Mouse (Mus musculus) heart, postnatal 14 days (tissue): ENCODE measurements around the gene Egln2. TPM values are rescaled to one million over a fixed set of nuclear protein-coding genes. Genes with fewer than 3 reads are reported as not detected.

Experiments used
- DNase-seq, 2 experiments: peaks; one replicate each; pipeline ENCODE4 v3.0.0; 2021 to 2022
- intact Hi-C: fragments of 180-260 bp; cut with DNase I; formaldehyde crosslinking; loops from one replicate; pipeline ENCODE4 v1.15.1; 2025
- long read RNA-seq, 2 experiments: library from polyadenylated mRNA; stranded (forward); transcript quantifications; one replicate each; pipeline ENCODE4 v2.0.0; 2021
- total RNA-seq, 2 experiments: library from RNA; stranded (reverse); gene quantifications; 2 replicates each; pipeline ENCODE4 v1.2.3; 2021

Gene Egln2
- 10 to 100 TPM; 60.1 to 60.6 TPM for total RNA-seq
- long read RNA-seq, experiment 1, transcript Egln2-202 (6 exons, 1,756 nt), result minor isoform, 5 of 182 reads
- long read RNA-seq, experiment 1, transcript Egln2-201 (6 exons, 2,107 nt), result major isoform, 151 of 182 reads
- long read RNA-seq, experiment 1, partial matches to known transcripts, result 13 of 182 reads
- long read RNA-seq, experiment 1, other reads (novel, unspliced or antisense), result 13 of 182 reads
- long read RNA-seq, experiment 2, transcript Egln2-201 (6 exons, 2,107 nt), result major isoform, 135 of 157 reads
- long read RNA-seq, experiment 2, partial matches to known transcripts, result 9 of 157 reads
- long read RNA-seq, experiment 2, other reads (novel, unspliced or antisense), result 10 of 157 reads

- intact Hi-C loops, result loop anchor here (1.0 to 10.0 kb wide), 2 partner anchors 12 to 318 kb away; partner anchors contain the start of gene Sertad1
Measured at GRCm38 (mm10) chr7:27166614-27167474, at the start of gene Egln2. TSS of gene Egln2 (minus strand) at chr7:27166802.

GRCm38 (mm10) chr7:27212626-27213025 is 46.0 kb upstream of the Egln2 start:
- intact Hi-C loops, result no loop called here
- DNase-seq, result no peak

More at GRCm38 (mm10) chr7:27166614-27167474, at the start of gene Egln2:
- peak; percentile 96 to 98 for DNase-seq

- intact Hi-C loops, result no loop called here
- no peak for DNase-seq
Measured at GRCm38 (mm10) chr7:27203730-27204449, 37.3 kb upstream of the Egln2 start.

GRCm38 (mm10) chr7:27198779-27199178 is 32.2 kb upstream of the Egln2 start:
- no peak for DNase-seq
- intact Hi-C loops, result loop anchor here (5.0 kb wide), 1 partner anchor 36 kb away; no protein-coding TSS in a partner anchor

- DNase-seq, result no peak
- intact Hi-C loops, result loop anchor here (5.0 kb wide), 1 partner anchor 36 kb away; no protein-coding TSS in a partner anchor
Measured at GRCm38 (mm10) chr7:27198355-27198754, 31.8 kb upstream of the Egln2 start.

- intact Hi-C loops, result loop anchor here (5.0 kb wide), 1 partner anchor 35 kb away; no protein-coding TSS in a partner anchor
Measured at GRCm38 (mm10) chr7:27197634-27198033, 31.0 kb upstream of the Egln2 start.

GRCm38 (mm10) chr7:27197136-27197535 is 30.5 kb upstream of the Egln2 start:
- intact Hi-C loops, result loop anchor here (5.0 kb wide), 1 partner anchor 35 kb away; no protein-coding TSS in a partner anchor
- no peak for DNase-seq

More at GRCm38 (mm10) chr7:27197634-27198033, 31.0 kb upstream of the Egln2 start:
- no peak for DNase-seq

GRCm38 (mm10) chr7:27195681-27196611 is 29.3 kb upstream of the Egln2 start, which contains the start of the genes BC024978 and Snrpa:
TSS of gene BC024978 (plus strand) at chr7:27195781.
TSS of gene Snrpa (minus strand) at chr7:27196271.
- intact Hi-C loops, result loop anchor here (5.0 kb wide), 1 partner anchor 34 kb away; no protein-coding TSS in a partner anchor
- DNase-seq, result peak; percentile 92

- no peak for DNase-seq
- intact Hi-C loops, result no loop called here
Measured at GRCm38 (mm10) chr7:27193731-27194130, 27.1 kb upstream of the Egln2 start.

GRCm38 (mm10) chr7:27192434-27192833 is 25.8 kb upstream of the Egln2 start:
- DNase-seq, result no peak
- intact Hi-C loops, result no loop called here

GRCm38 (mm10) chr7:27189271-27189931 is 22.8 kb upstream of the Egln2 start:
- intact Hi-C loops, result no loop called here
- no peak for DNase-seq

- intact Hi-C loops, result no loop called here
- DNase-seq, result no peak
Measured at GRCm38 (mm10) chr7:27185986-27186385, 19.4 kb upstream of the Egln2 start.

GRCm38 (mm10) chr7:27184964-27185363 is 18.4 kb upstream of the Egln2 start:
- intact Hi-C loops, result no loop called here
- DNase-seq, result no peak

- no peak for DNase-seq
- intact Hi-C loops, result no loop called here
Measured at GRCm38 (mm10) chr7:27182498-27182897, 15.9 kb upstream of the Egln2 start.

- intact Hi-C loops, result no loop called here
- no peak for DNase-seq
Measured at GRCm38 (mm10) chr7:27180837-27181695, 14.5 kb upstream of the Egln2 start, which contains the start of the genes Gm21983 and Mia. TSS of gene Gm21983 (minus strand) at chr7:27181086. TSS of gene Mia (minus strand) at chr7:27181157.

- intact Hi-C loops, result no loop called here
- peak; percentile 70 to 71 for DNase-seq
Measured at GRCm38 (mm10) chr7:27180036-27180435, 13.4 kb upstream of the Egln2 start.

- intact Hi-C loops, result loop anchor here (1.0 to 2.0 kb wide), 2 partner anchors 12 to 17 kb away; no protein-coding TSS in a partner anchor
Measured at GRCm38 (mm10) chr7:27179217-27179918, 12.8 kb upstream of the Egln2 start.

More at GRCm38 (mm10) chr7:27179217-27179918, 12.8 kb upstream of the Egln2 start:
- no peak for DNase-seq
